Mouse (Mus musculus): ENCODE results near the gene 1700006A11Rik.
"Not testable (repeated sequence)": the region's sequence is repeated elsewhere in the genome, so short reads cannot be mapped to it uniquely, and the experiment has no call there.

The 1700006A11Rik gene

GRCm38 (mm10) chr3:124425940-124426339 is at the start of gene 1700006A11Rik:
1700006A11Rik (minus strand) TSS chr3:124426040.
- no peak for DNase-seq (ENCODE audit: low spot score)

GRCm38 (mm10) chr3:124474291-124474690 is 48.5 kb upstream of the 1700006A11Rik start:
- DNase-seq (ENCODE audit: low spot score): not testable (repeated sequence)

- DNase-seq (ENCODE audit: low spot score): no peak
Observed at GRCm38 (mm10) chr3:124466102-124466730, 40.4 kb upstream of the 1700006A11Rik start.

- no peak for DNase-seq (ENCODE audit: low spot score)
Observed at GRCm38 (mm10) chr3:124392201-124392600, 33.6 kb downstream of the 1700006A11Rik start.

- DNase-seq (ENCODE audit: low spot score): no peak
Observed at GRCm38 (mm10) chr3:124390101-124390500, 35.7 kb downstream of the 1700006A11Rik start.

GRCm38 (mm10) chr3:124389650-124390049 is 36.2 kb downstream of the 1700006A11Rik start:
- DNase-seq (ENCODE audit: low spot score): no peak

GRCm38 (mm10) chr3:124385377-124385776 is 40.5 kb downstream of the 1700006A11Rik start:
- DNase-seq (ENCODE audit: low spot score): not testable (repeated sequence)

- no peak for DNase-seq (ENCODE audit: low spot score)
Observed at GRCm38 (mm10) chr3:124372031-124372430, 53.8 kb downstream of the 1700006A11Rik start.

GRCm38 (mm10) chr3:124357533-124357932 is 68.3 kb downstream of the 1700006A11Rik start:
- no peak for DNase-seq (ENCODE audit: low spot score)
